Mouse (Mus musculus) heart, adult 8-10 months (tissue): ENCODE data around the gene Prps1l3. TPM values are rescaled to one million over a fixed set of nuclear protein-coding genes. Genes with fewer than 3 reads are reported as not detected.
"Not testable (repeated sequence)": the region's sequence is repeated elsewhere in the genome, so short reads cannot be mapped to it uniquely, and the experiment has no call there.

Experiments used
- DNase-seq: peaks from one replicate; pipeline ENCODE4 v3.0.0; 2022; ENCODE audit warnings: low spot score
- total RNA-seq, 4 experiments: library from RNA; stranded (reverse); gene quantifications; 2 replicates each; pipeline ENCODE4 v1.2.4; 2022

The Prps1l3 gene
- total RNA-seq, result 10 to 100 TPM; 16.0 to 19.4 (median 18.2) TPM

- DNase-seq, result peak; percentile 83
Measured at GRCm38 (mm10) chr12:57230192-57230706, at the start of gene Prps1l3, which contains the start of gene Mipol1. Gene Prps1l3, plus strand, starts transcription at chr12:57230412. Gene Mipol1, plus strand, starts transcription at chr12:57230427.

- DNase-seq, result no peak
Measured at GRCm38 (mm10) chr12:57184401-57185147, 45.6 kb upstream of the Prps1l3 start.

- DNase-seq, result no peak
Measured at GRCm38 (mm10) chr12:57185475-57185874, 44.7 kb upstream of the Prps1l3 start.

GRCm38 (mm10) chr12:57186126-57186525 lies 44.1 kb upstream of the Prps1l3 start:
- DNase-seq, result no peak

GRCm38 (mm10) chr12:57187032-57187431 lies 43.2 kb upstream of the Prps1l3 start:
- no peak for DNase-seq

GRCm38 (mm10) chr12:57194609-57195008 lies 35.6 kb upstream of the Prps1l3 start:
- DNase-seq, result no peak

- DNase-seq, result no peak
Measured at GRCm38 (mm10) chr12:57196286-57196607, 34.0 kb upstream of the Prps1l3 start.

- DNase-seq, result peak; percentile 4
Measured at GRCm38 (mm10) chr12:57196608-57197362, 33.4 kb upstream of the Prps1l3 start.

- no peak for DNase-seq
Measured at GRCm38 (mm10) chr12:57197363-57198026, 32.7 kb upstream of the Prps1l3 start, which contains the start of gene Slc25a21. Gene Slc25a21, minus strand, starts transcription at chr12:57197472.

GRCm38 (mm10) chr12:57198269-57198668 lies 31.9 kb upstream of the Prps1l3 start:
- no peak for DNase-seq

GRCm38 (mm10) chr12:57199427-57199826 lies 30.8 kb upstream of the Prps1l3 start:
- no peak for DNase-seq

- DNase-seq, result no peak
Measured at GRCm38 (mm10) chr12:57201901-57202300, 28.3 kb upstream of the Prps1l3 start.

- DNase-seq, result no peak
Measured at GRCm38 (mm10) chr12:57204276-57204851, 25.8 kb upstream of the Prps1l3 start.

GRCm38 (mm10) chr12:57211353-57212311 lies 18.6 kb upstream of the Prps1l3 start:
- no peak for DNase-seq

- DNase-seq, result not testable (repeated sequence)
Measured at GRCm38 (mm10) chr12:57212463-57212862, 17.7 kb upstream of the Prps1l3 start.

- no peak for DNase-seq
Measured at GRCm38 (mm10) chr12:57226411-57226810, 3.8 kb upstream of the Prps1l3 start.

- DNase-seq, result no peak
Measured at GRCm38 (mm10) chr12:57227776-57228175, 2.4 kb upstream of the Prps1l3 start.

- no peak for DNase-seq
Measured at GRCm38 (mm10) chr12:57229703-57230102, 509 bp upstream of the Prps1l3 start.

- DNase-seq, result no peak
Measured at GRCm38 (mm10) chr12:57231085-57231875, 1.1 kb downstream of the Prps1l3 start.

- no peak for DNase-seq
Measured at GRCm38 (mm10) chr12:57233386-57233785, 3.2 kb downstream of the Prps1l3 start.
